Mouse (Mus musculus) retina, adult 2 months (tissue): ENCODE measurements around the gene Tbce.
"Not testable (repeated sequence)": the region's sequence is repeated elsewhere in the genome, so short reads cannot be mapped to it uniquely, and the experiment has no call there.

ENCODE experiments used
- DNase-seq: peaks from one replicate; pipeline ENCODE4 v3.0.0-alpha.2; 2012; ENCODE audit warnings: low read depth, low spot score

The Tbce gene

DNA sequence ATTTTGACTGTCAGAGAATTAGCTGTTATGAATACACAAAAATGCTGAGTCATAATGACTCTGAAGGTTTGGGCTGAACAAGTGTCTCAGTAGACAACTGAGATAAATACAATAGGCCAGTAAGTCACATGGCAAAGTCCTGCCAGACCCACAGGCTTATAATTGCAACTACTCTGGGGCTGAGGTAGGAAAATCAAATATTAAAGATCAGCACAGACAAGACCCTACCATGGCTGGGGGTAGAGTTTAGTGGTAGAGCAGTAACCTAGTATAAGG is 5.4 kb downstream of the Tbce start:
- no peak for DNase-seq

- no peak for DNase-seq
Measured at GRCm38 (mm10) chr13:14033309-14034072, 5.9 kb downstream of the Tbce start.

GRCm38 (mm10) chr13:14026154-14026820 is 13.2 kb downstream of the Tbce start:
- no peak for DNase-seq

- DNase-seq, result no peak
Measured at GRCm38 (mm10) chr13:14025554-14025953, 13.9 kb downstream of the Tbce start.

DNA sequence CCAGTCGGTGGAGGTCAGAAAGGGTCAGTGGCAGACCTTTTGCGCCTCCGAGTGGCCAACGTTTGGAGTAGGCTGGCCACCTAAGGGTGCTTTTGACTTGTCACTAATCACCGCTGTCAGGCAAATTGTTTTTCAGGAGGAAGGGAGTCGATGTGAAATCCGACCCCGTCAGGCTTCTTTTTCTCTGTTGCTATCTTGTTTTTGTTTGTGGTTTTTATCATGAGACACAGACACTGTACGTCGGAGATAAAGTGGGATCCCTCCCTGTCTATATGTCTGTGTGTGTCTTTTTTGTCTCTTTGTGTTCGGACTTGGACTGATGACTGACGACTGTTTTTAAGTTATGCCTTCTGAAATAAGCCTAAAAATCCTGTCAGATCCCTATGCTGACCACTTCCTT is 18.0 kb downstream of the Tbce start:
- not testable (repeated sequence) for DNase-seq

DNA sequence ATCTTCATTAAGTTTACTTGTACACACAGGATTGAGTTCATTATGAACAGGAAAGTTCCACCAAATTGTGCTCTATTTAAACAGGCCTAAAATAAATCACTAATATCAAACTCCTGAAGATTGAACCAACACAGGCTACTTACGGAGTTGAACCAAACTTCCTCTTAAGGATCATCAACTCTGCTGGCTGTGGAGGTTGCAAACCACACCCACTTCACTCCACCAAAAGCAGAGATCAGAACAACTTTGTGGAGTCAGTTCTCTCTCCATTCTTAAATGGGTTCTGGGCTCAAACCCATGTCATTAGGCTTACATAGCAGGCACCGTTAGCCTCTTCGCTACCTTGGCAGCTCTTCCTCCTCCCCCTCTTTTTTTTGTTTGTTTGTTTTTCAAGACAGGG is 20.6 kb downstream of the Tbce start:
- no peak for DNase-seq

- DNase-seq, result no peak
Measured at GRCm38 (mm10) chr13:14018283-14018682, 21.2 kb downstream of the Tbce start.

DNA sequence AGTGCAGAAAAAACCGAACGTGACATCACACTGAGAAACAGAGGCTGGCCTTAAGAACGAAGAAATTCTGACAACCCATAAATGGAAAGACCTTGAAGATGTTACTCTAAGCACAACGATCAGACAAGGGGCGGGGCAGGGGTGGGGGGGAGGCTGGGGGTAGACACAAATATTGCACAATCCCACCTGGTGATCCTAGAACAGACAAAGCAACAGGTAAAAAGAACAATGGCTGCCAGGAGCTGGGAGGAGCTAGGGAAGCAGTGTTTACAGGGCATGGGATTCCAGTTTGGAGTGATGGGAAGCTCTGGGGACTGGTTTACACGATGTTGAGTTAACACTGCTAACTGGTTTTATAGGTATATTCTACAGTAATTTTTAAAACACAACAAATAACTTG is 23.8 kb downstream of the Tbce start:
- DNase-seq, result no peak

DNA sequence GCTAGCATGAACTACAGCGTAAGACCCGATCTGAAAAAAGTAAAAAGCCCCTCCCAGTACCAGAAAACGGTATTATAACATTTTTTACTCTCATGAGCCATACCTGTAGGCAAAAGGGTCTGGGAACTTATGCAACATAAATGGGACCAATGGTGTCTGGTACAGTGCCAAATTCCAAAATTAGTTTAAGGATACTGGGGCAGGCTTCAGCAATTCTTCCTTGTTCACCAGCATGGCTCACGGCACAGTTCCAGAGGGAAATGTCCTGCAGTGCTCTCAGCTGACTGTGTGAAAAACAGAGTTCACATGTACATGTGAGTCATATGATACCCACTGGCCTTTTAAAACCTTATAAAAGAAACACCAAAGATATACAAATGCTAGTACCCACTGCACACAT is 24.9 kb downstream of the Tbce start:
- DNase-seq, result no peak

DNA sequence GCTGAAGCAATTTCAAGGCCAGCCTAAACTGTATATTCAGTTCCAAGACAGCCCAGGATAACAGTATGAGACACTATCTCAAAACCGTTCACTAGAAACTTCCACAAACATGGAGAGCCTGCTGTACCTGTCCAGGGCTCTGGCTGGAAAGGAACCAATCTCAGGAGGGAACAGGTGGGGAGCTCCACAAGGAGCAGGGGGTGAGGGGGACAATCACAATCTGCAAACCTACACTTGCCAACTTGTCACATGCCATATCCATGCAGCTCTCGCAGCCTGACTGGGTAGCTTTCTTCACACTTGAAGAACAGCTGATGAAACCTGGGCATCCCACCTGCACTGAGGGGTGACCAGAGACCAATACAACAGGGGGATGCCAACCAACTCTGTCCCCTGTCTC is 25.4 kb downstream of the Tbce start:
- no peak for DNase-seq

- DNase-seq, result no peak
Measured at GRCm38 (mm10) chr13:14011454-14011995, 27.9 kb downstream of the Tbce start.

GRCm38 (mm10) chr13:14006056-14006455 is 33.4 kb downstream of the Tbce start:
- DNase-seq, result no peak

GRCm38 (mm10) chr13:14004999-14005398 is 34.4 kb downstream of the Tbce start:
- DNase-seq, result no peak

- no peak for DNase-seq
Measured at GRCm38 (mm10) chr13:14004086-14004485, 35.4 kb downstream of the Tbce start.

DNA sequence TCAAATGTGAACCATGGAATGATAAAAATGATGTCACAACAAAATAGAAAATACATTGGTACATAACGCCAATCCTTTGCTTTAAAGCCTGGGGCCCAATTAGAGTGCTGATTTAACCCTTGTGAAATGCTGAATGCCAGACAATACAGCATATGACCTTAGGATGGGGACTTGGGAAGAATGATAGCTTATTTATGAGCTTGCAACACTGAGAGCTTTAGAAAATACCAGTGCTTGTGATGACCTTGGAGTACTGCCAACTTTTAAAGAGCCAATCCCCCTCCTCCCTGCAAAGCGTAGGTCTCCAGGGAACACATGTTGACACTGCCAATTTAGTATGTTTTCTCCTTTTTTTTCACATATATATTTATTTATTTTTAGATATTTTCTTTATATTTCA is 36.7 kb downstream of the Tbce start:
- no peak for DNase-seq

- no peak for DNase-seq
Measured at GRCm38 (mm10) chr13:13997476-13997875, 42.0 kb downstream of the Tbce start.

DNA sequence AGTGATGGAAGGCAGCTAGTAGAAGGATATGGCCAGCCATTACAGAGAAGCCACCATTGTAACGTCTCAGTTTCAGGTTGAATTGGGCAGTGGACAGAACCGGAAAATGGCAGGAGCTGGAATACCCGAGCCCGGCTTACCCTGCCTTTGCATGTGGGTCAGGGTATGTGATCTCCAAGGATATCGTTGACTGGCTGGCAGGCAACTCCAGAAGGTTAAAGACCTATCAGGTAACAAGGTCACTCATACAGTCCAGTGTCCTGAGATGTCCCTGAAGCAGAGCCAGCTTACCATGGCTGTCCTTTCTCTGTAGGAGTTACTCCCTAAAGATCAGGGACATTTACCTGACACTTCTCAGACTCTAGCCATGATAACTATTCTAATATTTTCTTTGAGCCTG is 44.4 kb downstream of the Tbce start:
- no peak for DNase-seq

DNA sequence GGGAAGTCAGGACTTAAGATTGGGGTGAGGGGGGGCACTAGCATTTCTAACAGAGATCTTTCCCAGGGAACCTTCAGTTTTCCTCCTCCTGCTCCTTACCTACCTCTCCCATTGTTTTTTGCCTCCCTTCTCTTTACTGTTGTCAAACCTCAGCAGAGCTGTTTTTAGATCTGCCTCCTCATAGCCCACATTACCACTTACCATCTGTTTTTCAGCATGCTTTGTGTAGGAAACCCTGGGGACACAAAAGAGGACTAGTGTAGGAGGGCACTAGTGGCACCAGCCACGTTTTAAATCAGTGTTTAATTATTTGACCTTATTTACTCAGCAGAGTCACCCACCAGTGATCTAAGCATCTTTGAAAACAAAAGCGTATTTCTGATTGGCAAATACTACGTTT is 46.4 kb downstream of the Tbce start:
- DNase-seq, result no peak

- DNase-seq, result no peak
Measured at GRCm38 (mm10) chr13:13990391-13990790, 49.0 kb downstream of the Tbce start.

DNA sequence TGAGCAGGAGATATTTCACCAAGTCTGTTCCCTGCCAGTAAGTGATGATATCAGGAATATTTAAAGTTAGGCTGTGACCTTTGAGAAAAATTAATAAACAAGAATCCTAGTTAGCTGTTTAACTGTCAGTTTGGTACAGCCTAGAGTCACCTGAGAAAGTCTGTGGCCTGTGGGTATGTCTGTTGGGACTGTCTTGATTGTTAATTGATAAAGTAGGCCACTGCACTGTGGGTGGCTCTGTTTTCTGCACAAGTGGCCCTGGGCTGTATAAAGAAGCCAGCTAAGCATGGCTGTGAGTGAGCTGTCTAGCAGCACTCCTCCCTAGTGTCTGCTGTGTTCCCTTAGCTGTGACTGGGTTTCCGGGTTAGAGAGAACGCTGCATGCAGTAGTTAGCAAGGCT is 50.3 kb downstream of the Tbce start:
- DNase-seq, result no peak

DNA sequence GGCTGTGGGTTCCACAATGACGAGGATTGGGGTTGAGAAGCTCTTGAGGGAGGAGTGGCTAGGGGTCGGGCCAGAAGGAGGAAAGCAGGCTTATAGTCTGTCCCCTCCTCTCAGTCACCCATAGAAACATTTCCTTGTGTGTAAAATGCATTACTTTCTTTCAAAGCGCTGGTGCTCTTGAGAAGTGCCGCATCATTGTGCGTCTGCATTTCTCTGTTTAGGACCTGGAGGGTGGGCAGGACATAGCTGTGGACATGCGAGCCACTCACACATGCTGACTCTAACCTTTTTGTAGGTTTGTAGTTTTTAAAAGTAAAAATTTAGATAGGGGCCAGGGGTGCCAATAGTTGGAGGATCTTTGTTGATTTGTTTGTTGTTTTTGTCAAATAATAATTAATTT is 55.9 kb downstream of the Tbce start:
- no peak for DNase-seq

GRCm38 (mm10) chr13:13981842-13982241 is 57.6 kb downstream of the Tbce start:
- DNase-seq, result not testable (repeated sequence)

DNA sequence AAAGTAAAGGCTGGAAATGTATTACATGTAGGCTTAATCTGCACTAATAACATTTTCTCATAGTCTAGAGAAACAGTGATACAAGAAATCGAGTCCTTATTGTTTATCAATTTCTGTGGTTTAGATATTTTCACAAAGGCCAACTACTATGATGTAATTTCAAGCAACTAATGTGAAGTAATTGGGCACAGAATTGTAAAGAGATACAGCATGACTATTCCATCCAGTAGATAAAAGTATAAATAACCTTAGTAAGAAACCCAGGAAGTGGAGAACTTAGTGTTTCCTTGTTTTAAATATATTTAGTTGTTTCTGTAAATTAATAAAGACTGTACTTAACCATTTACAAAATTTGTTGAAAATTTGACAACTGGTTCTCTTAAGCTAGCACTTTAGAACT is 69.6 kb downstream of the Tbce start:
- DNase-seq, result no peak
